Mouse (Mus musculus) MEL (cell line): ENCODE data around the gene Lrch3. TPM values are rescaled to one million over a fixed set of nuclear protein-coding genes. Genes with fewer than 3 reads are reported as not detected.

Source experiments
- DNase-seq: peaks from one replicate; pipeline ENCODE4 v3.0.0; 2011; ENCODE audit warnings: low read depth, low spot score
- H3K27ac ChIP-seq: 2 replicates; pipeline ENCODE4 v1.5.1; 2012; ENCODE audit warnings: low read depth, mild to moderate bottlenecking, control low read depth, low read length, moderate library complexity; ENCODE audit not compliant: control insufficient read depth
- H3K27me3 ChIP-seq, 2 experiments: fragments of 150-350 bp in 1 of 2; sonication (generic) in 1 of 2; 2 replicates each; pipeline ENCODE4 v1.6.1; 2012; ENCODE audit warnings: low read length in 2 of 2, mild to moderate bottlenecking in 2 of 2, improper control_type of control experiment in 1 of 2, moderate library complexity in 1 of 2; ENCODE audit not compliant: insufficient read depth in 2 of 2, control insufficient read depth in 1 of 2
- H3K36me3 ChIP-seq, 2 experiments: 2 replicates each; pipeline ENCODE4 v1.6.1; 2012 to 2014; ENCODE audit warnings: low read length in 2 of 2, improper control_type of control experiment in 1 of 2, inconsistent platforms in 1 of 2, mild to moderate bottlenecking in 1 of 2; ENCODE audit not compliant: insufficient read depth in 2 of 2, control insufficient read depth in 1 of 2
- H3K4me1 ChIP-seq, 2 experiments: fragments of 150-350 bp in 1 of 2; sonication (generic) in 1 of 2; 2 replicates each; pipeline ENCODE4 v1.6.1; 2012; ENCODE audit warnings: low read length in 2 of 2, improper control_type of control experiment in 1 of 2, mild to moderate bottlenecking in 1 of 2; ENCODE audit not compliant: insufficient read depth in 2 of 2, control insufficient read depth in 1 of 2
- H3K4me3 ChIP-seq, 2 experiments: fragments of 150-350 bp in 1 of 2; sonication (generic) in 1 of 2; 2 replicates each; pipeline ENCODE4 v1.5.1; 2012; ENCODE audit warnings: low read depth in 2 of 2, low read length in 2 of 2, mild to moderate bottlenecking in 2 of 2, moderate library complexity in 2 of 2, control low read depth in 1 of 2, improper control_type of control experiment in 1 of 2; ENCODE audit not compliant: control insufficient read depth in 1 of 2, insufficient read depth in 1 of 2
- H3K79me2 ChIP-seq: 2 replicates; pipeline ENCODE4 v1.6.1; 2012; ENCODE audit warnings: mild to moderate bottlenecking, low read length, moderate library complexity; ENCODE audit not compliant: control insufficient read depth, poor library complexity, insufficient read depth
- H3K9ac ChIP-seq: 2 replicates; pipeline ENCODE4 v1.6.1; 2012; ENCODE audit warnings: low read depth, mild to moderate bottlenecking, control low read depth, low read length, moderate library complexity; ENCODE audit not compliant: control insufficient read depth, poor library complexity, severe bottlenecking
- H3K9me3 ChIP-seq: fragments of 150-350 bp; sonication (generic); replicated peaks from 2 replicates; pipeline ENCODE4 v1.6.1; 2012; ENCODE audit warnings: mild to moderate bottlenecking, low read length, improper control_type of control experiment, moderate library complexity; ENCODE audit not compliant: insufficient read depth
- ELF1 ChIP-seq: IDR thresholded peaks from 2 replicates; pipeline ENCODE4 v1.6.1; 2014; ENCODE audit warnings: low read depth, mild to moderate bottlenecking, inconsistent platforms, low read length, improper control_type of control experiment, moderate library complexity
- GABPA ChIP-seq: IDR thresholded peaks from 2 replicates; pipeline ENCODE4 v1.6.1; 2012; ENCODE audit warnings: low read depth, mild to moderate bottlenecking, inconsistent platforms, low read length, improper control_type of control experiment, moderate library complexity
- GATA1 ChIP-seq: IDR thresholded peaks from 2 replicates; pipeline ENCODE4 v1.6.1; 2011; ENCODE audit warnings: low read depth, low read length, improper control_type of control experiment
- HCFC1 ChIP-seq: IDR thresholded peaks from 2 replicates; pipeline ENCODE4 v1.6.1; 2012; ENCODE audit warnings: low read depth, mild to moderate bottlenecking, inconsistent platforms, low read length, improper control_type of control experiment, moderate library complexity
- JUND ChIP-seq: IDR thresholded peaks from 2 replicates; pipeline ENCODE4 v1.6.1; 2011; ENCODE audit warnings: low read depth, mild to moderate bottlenecking, improper control_type of control experiment, low read length
- MAFK ChIP-seq: IDR thresholded peaks from 2 replicates; pipeline ENCODE4 v1.6.1; 2011; ENCODE audit warnings: low read depth, mild to moderate bottlenecking, low read length, improper control_type of control experiment, borderline replicate concordance
- MXI1 ChIP-seq: IDR thresholded peaks from 2 replicates; pipeline ENCODE4 v1.6.1; 2011; ENCODE audit warnings: mild to moderate bottlenecking, low read depth, low read length, improper control_type of control experiment
- MYB ChIP-seq: IDR thresholded peaks from 2 replicates; pipeline ENCODE4 v1.6.1; 2011; ENCODE audit warnings: mild to moderate bottlenecking, low read depth, low read length, improper control_type of control experiment
- NELFE ChIP-seq: IDR thresholded peaks from 2 replicates; pipeline ENCODE4 v1.6.1; 2011; ENCODE audit warnings: low read depth, low read length, improper control_type of control experiment
- POLR2AphosphoS2 ChIP-seq: IDR thresholded peaks from 2 replicates; pipeline ENCODE4 v1.6.1; 2011; ENCODE audit warnings: low read length, improper control_type of control experiment
- RCOR1 ChIP-seq: IDR thresholded peaks from 2 replicates; pipeline ENCODE4 v1.6.1; 2012; ENCODE audit warnings: low read depth, mild to moderate bottlenecking, inconsistent platforms, low read length, improper control_type of control experiment
- SIN3A ChIP-seq: IDR thresholded peaks from 2 replicates; pipeline ENCODE4 v1.6.1; 2012; ENCODE audit warnings: low read length, improper control_type of control experiment, inconsistent platforms
- SMC3 ChIP-seq: IDR thresholded peaks from 2 replicates; pipeline ENCODE4 v1.6.1; 2011; ENCODE audit warnings: low read depth, low read length, improper control_type of control experiment
- TBP ChIP-seq: IDR thresholded peaks from 2 replicates; pipeline ENCODE4 v1.8.0; 2011; ENCODE audit warnings: low read depth, low read length, improper control_type of control experiment
- TCF12 ChIP-seq: IDR thresholded peaks from 2 replicates; pipeline ENCODE4 v1.6.1; 2014; ENCODE audit warnings: low read depth, mild to moderate bottlenecking, inconsistent platforms, low read length, improper control_type of control experiment, moderate library complexity
- UBTF ChIP-seq: IDR thresholded peaks from 2 replicates; pipeline ENCODE4 v1.6.1; 2012; ENCODE audit warnings: low read depth, mild to moderate bottlenecking, inconsistent platforms, low read length, improper control_type of control experiment, moderate library complexity, borderline replicate concordance; ENCODE audit not compliant: insufficient read depth
- USF2 ChIP-seq, 2 experiments: IDR thresholded peaks; 2 replicates each; pipeline ENCODE4 v1.6.1; 2011 to 2012; ENCODE audit warnings: improper control_type of control experiment in 2 of 2, low read length in 2 of 2, borderline replicate concordance in 1 of 2, inconsistent platforms in 1 of 2, low read depth in 1 of 2, mild to moderate bottlenecking in 1 of 2; ENCODE audit not compliant: insufficient read depth in 1 of 2
- ZC3H11A ChIP-seq: IDR thresholded peaks from 2 replicates; pipeline ENCODE4 v1.6.1; 2012; ENCODE audit warnings: low read depth, mild to moderate bottlenecking, inconsistent platforms, low read length, improper control_type of control experiment
- ZNF384 ChIP-seq: IDR thresholded peaks from 2 replicates; pipeline ENCODE4 v1.6.1; 2012; ENCODE audit warnings: low read depth, mild to moderate bottlenecking, inconsistent platforms, low read length, improper control_type of control experiment
- polyA plus RNA-seq, 2 experiments: library from polyadenylated mRNA; stranded (reverse) in 1 of 2; unstranded in 1 of 2; fragments of >175 nt in 1 of 2; fragments of >200 nt in 1 of 2; gene quantifications; 2 replicates each; pipeline versions ENCODE4 v1.2.1 to v1.2.4; 2012; ENCODE audit warnings: low replicate concordance in 2 of 2, low read depth in 1 of 2; ENCODE audit not compliant: insufficient read length in 2 of 2, insufficient read depth in 1 of 2, missing spikeins in 1 of 2
- total RNA-seq: library from RNA; depleted of rRNA; stranded (reverse); fragments of 300-350 nt; gene quantifications from 2 replicates; pipeline ENCODE4 v1.2.3, GENCODE M21; 2012

The Lrch3 gene
- total and polyA plus RNA-seq, 3 experiments: 8.6 to 17.0 TPM; not detected in 1

GRCm38 (mm10) chr16:33013801-33014200, 99.9 kb downstream of the Lrch3 start:
- DNase-seq: no peak
- Histone ChIP-seq H3K9ac (no peak overlapping the region), H3K36me3 (peaks cover 5 to 6% of the 10 kb centered on the region in 2 experiments; a peak in 3 of 4 replicates)

GRCm38 (mm10) chr16:33014921-33015320, 101.0 kb downstream of the Lrch3 start:
- H3K4me3 ChIP-seq: no peak overlapping the region
- TF ChIP-seq TCF12 (no peak), NELFE (no peak), ZC3H11A (no peak)
- TF ChIP-seq, all 39 proteins: peak for 0
- no peak for DNase-seq
- no peaks in the 10 kb centered on the region for H3K9me3 ChIP-seq
- no peaks in the 10 kb centered on the region for H3K27me3 ChIP-seq
- peaks cover 1 to 5% of the 10 kb centered on the region in 2 experiments; a peak in 3 of 4 replicates for H3K36me3 ChIP-seq
- H3K79me2 ChIP-seq: no peaks in the 10 kb centered on the region
- peaks cover 1 to 7% of the 10 kb centered on the region in 2 experiments; a peak in 3 of 4 replicates for H3K4me1 ChIP-seq
- no peak overlapping the region for H3K27ac ChIP-seq
- H3K9ac ChIP-seq: no peak overlapping the region

More at GRCm38 (mm10) chr16:33013801-33014200, 99.9 kb downstream of the Lrch3 start:
- Histone ChIP-seq H3K27ac (no peak overlapping the region), H3K4me3 (no peak overlapping the region), H3K9me3 (no peaks in the 10 kb centered on the region), H3K79me2 (no peaks in the 10 kb centered on the region), H3K27me3 (no peaks in the 10 kb centered on the region), H3K4me1 (peaks cover 1 to 7% of the 10 kb centered on the region in 2 experiments; a peak in 3 of 4 replicates)
- TF ChIP-seq RCOR1 (no peak), NELFE (no peak), SIN3A (no peak), SMC3 (no peak), ZNF384 (no peak), UBTF (no peak), MYB (no peak), TCF12 (no peak), GATA1 (no peak), JUND (no peak), POLR2AphosphoS2 (no peak), USF2 (IDR thresholded peaks at IDR 0.05; ENCODE audit: borderline replicate concordance in 1 of 2, insufficient read depth in 1 of 2, low read depth in 1 of 2, low read length in 2 of 2) (no peak), MAFK (no peak), MXI1 (no peak), ELF1 (no peak), GABPA (no peak), HCFC1 (no peak), TBP (no peak)
